Mouse (Mus musculus): ENCODE measurements at regions not wholly inside any gene's neighbourhood (a gene's known extent, or its start where the extent isn't known, plus 50 kb on each side); places are given as distances from the start of the nearest gene placed in this dataset.

DNA sequence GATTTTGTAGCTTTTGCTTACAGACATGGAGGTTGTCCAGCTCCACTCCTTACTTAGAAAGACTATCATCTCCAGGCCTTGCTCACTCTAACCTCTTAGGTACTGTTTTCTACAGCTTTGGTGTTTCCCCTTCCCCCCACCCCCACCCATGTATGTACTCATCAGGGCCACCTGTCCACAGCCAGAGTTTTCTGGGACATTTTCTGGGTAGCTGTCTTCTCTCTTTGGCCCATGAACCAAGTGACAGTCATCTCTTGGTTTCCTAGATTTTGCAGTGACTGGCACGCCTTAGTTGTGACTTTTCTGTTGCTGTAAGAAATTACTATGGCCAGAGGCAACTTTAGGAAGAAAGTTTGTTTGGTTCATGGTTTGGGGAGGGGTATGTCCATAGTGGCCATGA is 181.8 kb upstream of the Klf3 start:
- no peaks in the 10 kb centered on the region for H3K9me3 ChIP-seq (replicated peaks; ENCODE audit: low read length)
- DNase-seq (ENCODE audit: extremely low read depth) = peak; percentile 56
- no peak overlapping the region for H3K9ac ChIP-seq (ENCODE audit: insufficient read depth, low read depth)
- peaks cover 10 to 65% of the 10 kb centered on the region in 2 experiments; a peak in 3 of 4 replicates for H3K4me1 ChIP-seq (ENCODE audit: control insufficient read depth in 1 of 2, insufficient read depth in 2 of 2)
- no peaks in the 10 kb centered on the region for H3K36me3 ChIP-seq (replicated peaks in 1 of 2; ENCODE audit: control insufficient read depth in 1 of 2, insufficient read depth in 1 of 2, low read length in 1 of 2)
- H3K79me2 ChIP-seq (replicated peaks; ENCODE audit: control insufficient read depth, extremely low read depth, insufficient read depth, poor library complexity, severe bottlenecking) = no peaks in the 10 kb centered on the region
- TF ChIP-seq HCFC1 (IDR thresholded peaks at IDR 0.05; ENCODE audit: low read depth, low read length) = no peak
- no peak for TF ChIP-seq IRF4 (IDR thresholded peaks at IDR 0.05; ENCODE audit: low read depth, low read length)
- TF ChIP-seq UBTF (IDR thresholded peaks at IDR 0.05; ENCODE audit: low read depth, low read length) = no peak
- TF ChIP-seq CHD2 (IDR thresholded peaks at IDR 0.05; ENCODE audit: low read length) = 0 out of 2 replicates have a peak, but pooled peaks have one; percentile 15
- TF ChIP-seq MEF2A (IDR thresholded peaks at IDR 0.05; ENCODE audit: borderline replicate concordance, low read depth, low read length) = 0 out of 2 replicates have a peak, but pooled peaks have one; percentile 37
- TF ChIP-seq MAZ (IDR thresholded peaks at IDR 0.05; ENCODE audit: low read depth, low read length) = no peak
- no peak for TF ChIP-seq NRF1 (IDR thresholded peaks at IDR 0.05; ENCODE audit: low read depth, low read length)
- H3K27ac ChIP-seq (ENCODE audit: insufficient read depth, low read depth) = no peak overlapping the region
- dilution Hi-C loops (cut with MboI; ENCODE audit: extremely low pct_ligation_motif_present, extremely low pct_unique_long_range_greater_than_20kb, low sequenced_read_pairs) (no loop called here), in situ Hi-C loops (cut with MboI; ENCODE audit: low pct_ligation_motif_present, low pct_unique_long_range_greater_than_20kb, low sequenced_read_pairs) (loop anchor here (25.0 kb wide), 1 partner anchor 109 kb away; no protein-coding TSS in a partner anchor)
- H3K4me2 ChIP-seq (ENCODE audit: insufficient read depth, low read depth, poor library complexity, severe bottlenecking) = no peak overlapping the region
- H3K27me3 ChIP-seq (replicated peaks) = no peaks in the 10 kb centered on the region
- no peak overlapping the region for H3K4me3 ChIP-seq (replicated peaks in 1 of 3; ENCODE audit: low read depth in 2 of 3, low read length in 2 of 3, poor library complexity in 1 of 3)

DNA sequence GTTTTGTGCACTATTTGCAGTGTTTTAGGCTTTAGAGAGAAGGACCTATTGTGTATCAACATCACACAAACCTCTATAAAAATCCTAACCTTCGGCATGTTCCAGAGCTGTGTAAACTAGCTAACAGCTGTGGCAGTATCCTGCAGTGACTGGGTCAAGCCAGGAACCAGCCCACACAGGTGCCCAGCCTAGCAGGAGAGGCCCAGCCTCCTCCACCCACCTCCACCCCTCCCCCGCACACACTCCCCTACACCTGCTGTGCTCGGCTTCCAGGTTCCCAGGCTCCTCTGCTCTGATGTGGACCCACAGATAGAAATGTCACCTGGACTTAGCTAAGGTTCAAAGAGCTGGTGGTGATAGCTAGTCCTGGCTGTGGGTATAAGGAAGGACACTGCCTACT is 179.5 kb upstream of the Klf3 start:
- TF ChIP-seq JUN (IDR thresholded peaks at IDR 0.05; ENCODE audit: insufficient read depth, low read depth, low read length) (no peak), TCF12 (IDR thresholded peaks at IDR 0.05; ENCODE audit: low read depth, low read length) (0 out of 2 replicates have a peak, but pooled peaks have one; percentile 21), CHD2 (IDR thresholded peaks at IDR 0.05; ENCODE audit: low read length) (peak; percentile 58)
- H3K27ac ChIP-seq (ENCODE audit: insufficient read depth, low read depth) = no peak overlapping the region
- H3K9ac ChIP-seq (ENCODE audit: insufficient read depth, low read depth) = no peak overlapping the region
- no peak for DNase-seq (ENCODE audit: extremely low read depth)
- no peak overlapping the region for H3K4me2 ChIP-seq (ENCODE audit: insufficient read depth, low read depth, poor library complexity, severe bottlenecking)
- H3K4me3 ChIP-seq (replicated peaks in 1 of 3; ENCODE audit: low read depth in 2 of 3, low read length in 2 of 3, poor library complexity in 1 of 3) = no peak overlapping the region
- dilution Hi-C loops (cut with MboI; ENCODE audit: extremely low pct_ligation_motif_present, extremely low pct_unique_long_range_greater_than_20kb, low sequenced_read_pairs) = no loop called here
- H3K4me1 ChIP-seq (ENCODE audit: control insufficient read depth in 1 of 2, insufficient read depth in 2 of 2) = peaks cover 12 to 74% of the 10 kb centered on the region in 2 experiments
- no peaks in the 10 kb centered on the region for H3K36me3 ChIP-seq (replicated peaks in 1 of 2; ENCODE audit: control insufficient read depth in 1 of 2, insufficient read depth in 1 of 2, low read length in 1 of 2)
- H3K79me2 ChIP-seq (replicated peaks; ENCODE audit: control insufficient read depth, extremely low read depth, insufficient read depth, poor library complexity, severe bottlenecking) = no peaks in the 10 kb centered on the region
- in situ Hi-C loops (cut with MboI; ENCODE audit: low pct_ligation_motif_present, low pct_unique_long_range_greater_than_20kb, low sequenced_read_pairs) = loop anchor here (25.0 kb wide), 1 partner anchor 111 kb away; no protein-coding TSS in a partner anchor
- peaks cover 5% of the 10 kb centered on the region for H3K27me3 ChIP-seq (replicated peaks)
- no peaks in the 10 kb centered on the region for H3K9me3 ChIP-seq (replicated peaks; ENCODE audit: low read length)

DNA sequence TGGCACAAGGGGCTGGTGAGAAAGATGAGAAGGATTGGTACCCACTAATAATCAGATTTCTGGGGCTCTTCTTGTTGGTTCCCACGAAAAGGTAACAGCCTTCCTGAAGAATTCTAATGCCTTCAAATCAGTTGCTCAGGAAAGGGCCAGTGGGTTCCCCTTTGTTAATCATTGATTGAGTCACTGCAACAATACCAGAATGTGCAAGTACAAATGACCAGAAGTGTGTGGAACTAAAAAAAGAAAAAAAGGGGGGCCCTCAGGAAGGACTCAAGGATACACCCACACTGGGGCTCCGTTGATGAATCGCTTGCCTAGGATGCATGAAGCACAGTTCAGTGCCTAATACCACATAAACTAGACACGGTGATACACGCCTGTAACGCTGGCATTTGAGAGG is 179.0 kb upstream of the Klf3 start:
- Histone ChIP-seq H3K4me2 (ENCODE audit: insufficient read depth, low read depth, poor library complexity, severe bottlenecking) (no peak overlapping the region), H3K79me2 (replicated peaks; ENCODE audit: control insufficient read depth, extremely low read depth, insufficient read depth, poor library complexity, severe bottlenecking) (no peaks in the 10 kb centered on the region), H3K9me3 (replicated peaks; ENCODE audit: low read length) (no peaks in the 10 kb centered on the region), H3K9ac (ENCODE audit: insufficient read depth, low read depth) (no peak overlapping the region), H3K27ac (ENCODE audit: insufficient read depth, low read depth) (no peak overlapping the region), H3K4me3 (replicated peaks in 1 of 3; ENCODE audit: low read depth in 2 of 3, low read length in 2 of 3, poor library complexity in 1 of 3) (no peak overlapping the region), H3K36me3 (replicated peaks in 1 of 2; ENCODE audit: control insufficient read depth in 1 of 2, insufficient read depth in 1 of 2, low read length in 1 of 2) (no peaks in the 10 kb centered on the region), H3K27me3 (replicated peaks) (peaks cover 5% of the 10 kb centered on the region), H3K4me1 (ENCODE audit: control insufficient read depth in 1 of 2, insufficient read depth in 2 of 2) (peaks cover 13 to 76% of the 10 kb centered on the region in 2 experiments)
- no peak for TF ChIP-seq HCFC1 (IDR thresholded peaks at IDR 0.05; ENCODE audit: low read depth, low read length)
- TF ChIP-seq CHD2 (IDR thresholded peaks at IDR 0.05; ENCODE audit: low read length) = no peak
- TF ChIP-seq UBTF (IDR thresholded peaks at IDR 0.05; ENCODE audit: low read depth, low read length) = no peak
- no peak for TF ChIP-seq ZMIZ1 (IDR thresholded peaks at IDR 0.05; ENCODE audit: low read depth, low read length)
- no peak for TF ChIP-seq ELF1 (IDR thresholded peaks at IDR 0.05; ENCODE audit: low read depth, low read length)
- no peak for TF ChIP-seq CTCF (conservative IDR thresholded peaks at IDR 0.05 in 1 of 2, IDR thresholded peaks at IDR 0.05 in 1 of 2; ENCODE audit: low read depth in 2 of 2, low read length in 2 of 2)
- no peak for TF ChIP-seq POLR2AphosphoS2 (IDR thresholded peaks at IDR 0.05; ENCODE audit: low read depth, low read length)
- no peak for TF ChIP-seq USF1 (IDR thresholded peaks at IDR 0.05; ENCODE audit: low read depth, low read length)
- no peak for TF ChIP-seq MAZ (IDR thresholded peaks at IDR 0.05; ENCODE audit: low read depth, low read length)
- TF ChIP-seq TBP (conservative IDR thresholded peaks at IDR 0.05; ENCODE audit: low read depth, low read length) = no peak
- no peak for TF ChIP-seq ZNF384 (IDR thresholded peaks at IDR 0.05; ENCODE audit: low read depth, low read length)
- TF ChIP-seq IRF4 (IDR thresholded peaks at IDR 0.05; ENCODE audit: low read depth, low read length) = no peak
- no peak for TF ChIP-seq MAFK (IDR thresholded peaks at IDR 0.05; ENCODE audit: insufficient replicate concordance, low read length)
- no peak for TF ChIP-seq CHD1 (IDR thresholded peaks at IDR 0.05; ENCODE audit: low read depth, low read length)
- no peak for TF ChIP-seq JUN (IDR thresholded peaks at IDR 0.05; ENCODE audit: insufficient read depth, low read depth, low read length)
- TF ChIP-seq USF2 (conservative IDR thresholded peaks at IDR 0.05; ENCODE audit: low read depth, low read length) = no peak
- TF ChIP-seq MXI1 (IDR thresholded peaks at IDR 0.05; ENCODE audit: low read depth, low read length) = no peak
- no peak for TF ChIP-seq EP300 (IDR thresholded peaks at IDR 0.05; ENCODE audit: low read length)
- TF ChIP-seq ETS1 (conservative IDR thresholded peaks at IDR 0.05; ENCODE audit: low read depth, low read length) = no peak
- no peak for TF ChIP-seq NELFE (IDR thresholded peaks at IDR 0.05; ENCODE audit: low read depth, low read length)
- no peak for DNase-seq (ENCODE audit: extremely low read depth)
- dilution Hi-C loops (cut with MboI; ENCODE audit: extremely low pct_ligation_motif_present, extremely low pct_unique_long_range_greater_than_20kb, low sequenced_read_pairs) = no loop called here
- in situ Hi-C loops (cut with MboI; ENCODE audit: low pct_ligation_motif_present, low pct_unique_long_range_greater_than_20kb, low sequenced_read_pairs) = loop anchor here (25.0 kb wide), 1 partner anchor 112 kb away; no protein-coding TSS in a partner anchor

Measured in CH12.LX (cell line).